Mouse (Mus musculus): ENCODE results near the gene Sprtn.

Gene Sprtn

DNA sequence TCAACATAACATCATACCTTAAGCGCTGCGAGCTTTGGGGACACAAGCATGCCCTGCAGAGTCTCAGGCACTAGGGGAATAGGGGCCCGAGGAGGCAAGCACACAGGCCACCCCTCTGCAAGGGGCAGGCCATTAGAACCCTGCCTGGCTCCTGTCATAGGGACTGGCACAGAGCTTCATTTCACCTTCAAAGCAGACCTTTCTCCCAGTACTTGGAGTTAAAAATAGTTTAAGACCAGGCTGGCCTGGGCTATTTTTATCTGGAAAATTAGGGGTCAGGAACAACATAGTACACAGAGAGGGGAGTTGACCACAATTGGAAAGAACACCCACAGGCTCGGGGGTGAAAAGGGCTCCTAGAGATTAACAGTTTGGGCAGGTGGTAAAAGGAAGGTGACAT, 39.6 kb downstream of the Sprtn start:
- no peak for DNase-seq (ENCODE audit: extremely low read depth, low read depth, low spot score)

DNA sequence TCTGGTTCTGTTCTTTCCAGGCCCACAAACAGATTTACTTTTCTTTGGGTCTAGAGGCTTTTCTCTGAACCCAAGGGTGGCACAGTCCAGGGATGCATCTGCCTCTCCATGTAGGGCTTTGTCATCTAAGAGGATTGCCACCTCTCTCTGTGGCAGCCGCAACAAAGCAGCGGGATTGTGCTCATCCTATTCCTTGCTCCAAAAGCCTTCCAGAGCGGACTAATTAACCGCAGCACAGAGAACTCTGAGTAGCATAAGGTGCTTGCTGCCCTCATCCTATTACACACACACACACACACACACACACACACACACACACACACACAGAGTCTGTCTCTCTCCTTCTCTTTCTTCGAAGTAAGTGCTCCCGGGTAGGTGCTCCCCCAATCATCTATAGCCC, 46.1 kb downstream of the Sprtn start:
- DNase-seq (ENCODE audit: extremely low read depth, low read depth, low spot score), result no peak

DNA sequence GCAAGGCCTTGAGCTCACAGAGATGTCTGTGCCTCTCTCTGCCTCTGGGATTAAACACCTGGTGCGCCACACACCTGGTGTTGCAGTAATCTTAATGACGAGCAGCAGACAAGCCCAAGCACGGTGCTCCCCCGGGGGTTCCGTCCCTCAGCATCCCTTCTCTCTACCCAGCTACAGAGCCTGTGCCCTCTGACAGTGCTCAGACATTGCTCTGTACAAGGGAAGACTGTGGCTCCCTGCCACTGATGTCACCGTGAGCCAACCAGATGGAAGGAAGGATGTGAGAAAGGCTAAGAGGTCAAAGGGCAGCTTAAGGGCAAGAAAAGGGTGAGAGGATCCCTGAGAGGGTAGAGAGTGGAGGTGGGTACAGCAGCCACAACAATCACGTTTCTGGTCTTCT, 46.7 kb downstream of the Sprtn start:
- no peak for DNase-seq (ENCODE audit: extremely low read depth, low read depth, low spot score)

DNA sequence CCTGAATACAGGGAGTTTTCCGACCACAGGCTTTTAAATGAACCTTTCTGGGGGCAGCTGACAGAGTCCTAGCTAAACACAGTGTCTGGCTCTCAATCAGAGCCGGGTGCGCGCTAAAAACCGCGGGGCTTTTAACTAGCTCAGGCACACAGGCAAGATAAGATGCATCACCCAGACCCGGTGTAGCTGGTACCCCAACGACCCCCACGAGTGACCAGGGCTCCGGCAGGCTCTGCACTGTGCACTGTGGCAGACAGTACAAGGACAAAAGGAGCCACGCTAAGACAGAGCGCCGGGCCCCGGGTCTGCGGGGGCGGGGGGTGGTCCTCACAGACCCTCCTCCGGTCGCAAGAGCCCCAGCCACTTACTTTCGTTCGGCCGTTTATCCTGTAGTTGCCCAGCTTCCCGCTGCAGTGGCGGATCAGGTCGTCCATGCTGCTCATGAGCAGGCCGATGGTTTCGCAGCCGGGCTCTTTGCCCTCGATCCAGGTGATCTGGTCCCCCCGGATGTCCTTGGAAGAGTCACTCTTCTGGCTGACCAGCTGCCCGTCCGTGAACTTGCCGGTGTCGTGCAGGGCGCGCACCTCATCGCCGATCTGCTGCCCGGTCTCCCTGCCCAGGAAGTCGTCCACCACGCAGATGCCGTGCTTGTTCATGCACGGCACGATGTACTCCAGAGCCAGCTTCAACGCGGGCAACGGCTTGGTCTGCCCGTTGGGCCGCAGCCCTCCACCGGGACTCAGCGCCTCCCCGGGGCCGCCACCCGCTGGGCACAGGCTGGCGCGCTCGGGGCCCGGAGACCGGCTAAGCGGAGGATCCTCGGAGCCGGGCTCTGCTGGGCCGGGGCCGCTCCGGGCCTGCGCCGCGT, 50.4 kb downstream of the Sprtn start:
- no peak for DNase-seq (ENCODE audit: extremely low read depth, low read depth, low spot score)

DNA sequence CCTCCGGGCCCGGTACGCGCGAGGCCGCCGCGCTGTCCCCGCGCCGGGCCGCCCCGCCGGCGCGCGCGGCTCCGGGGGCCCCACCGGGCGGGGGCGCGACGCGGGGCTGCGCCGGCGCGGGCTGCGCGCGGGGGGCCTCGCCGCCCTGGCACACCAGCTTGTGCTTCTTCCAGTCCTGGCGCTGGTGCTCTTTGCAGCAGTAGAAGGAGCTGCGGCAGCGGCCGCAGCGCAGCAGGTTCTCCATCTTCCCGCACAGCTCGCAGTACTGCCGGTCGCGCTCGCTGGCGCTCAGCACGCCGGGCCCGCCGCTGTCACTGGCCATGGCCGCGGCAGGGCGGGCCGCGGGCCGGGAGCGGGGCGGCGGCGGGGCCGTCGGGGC, 51.0 kb downstream of the Sprtn start:
- DNase-seq (ENCODE audit: extremely low read depth, low read depth, low spot score), result no peak

DNA sequence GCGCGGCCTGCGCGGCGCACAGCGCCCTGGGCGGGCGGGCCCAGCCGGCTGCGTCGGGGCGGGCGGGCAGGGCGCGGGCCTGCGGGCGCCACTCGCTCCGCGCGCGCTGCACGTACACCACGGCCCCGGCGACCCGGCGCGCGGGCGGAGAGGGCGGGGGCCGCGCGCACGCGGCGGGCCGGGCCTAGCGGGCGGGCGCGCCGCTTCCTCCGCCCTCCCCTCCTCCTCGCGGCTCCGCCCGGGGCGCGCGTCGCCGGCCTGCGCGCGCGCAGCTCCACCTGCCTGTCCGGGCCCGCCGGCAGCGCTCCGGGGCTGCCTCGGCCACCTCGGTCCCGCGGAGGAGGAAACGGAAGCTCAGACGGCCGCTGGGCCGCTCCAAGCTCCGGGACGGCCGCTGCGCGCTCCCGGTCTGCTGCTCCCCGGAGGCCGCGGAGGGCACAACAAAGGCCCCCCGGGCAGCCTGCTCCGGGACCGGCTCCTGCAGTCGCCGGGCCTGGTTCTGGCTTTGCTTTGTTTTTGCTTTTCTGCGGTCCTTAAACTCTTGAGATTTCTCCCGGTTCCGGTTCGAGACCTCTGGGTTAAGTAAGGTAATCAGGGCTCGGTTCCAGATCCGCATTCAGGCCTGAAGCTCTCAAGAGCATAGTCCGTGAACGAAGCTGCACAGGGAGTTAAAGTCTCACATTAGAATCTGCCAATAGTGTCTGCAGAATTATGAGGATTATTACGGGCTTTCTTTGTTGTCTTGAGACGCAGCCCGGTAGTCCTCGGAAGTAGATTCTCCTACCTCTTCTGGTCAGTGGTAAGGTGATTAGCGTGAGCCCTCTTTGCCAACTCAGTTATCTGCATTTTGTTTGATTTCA, 51.8 kb downstream of the Sprtn start, which contains the start of gene Egln1:
Gene Egln1, minus strand, starts transcription at position 116 of the 860 bp plus-strand sequence.
- no peak for DNase-seq (ENCODE audit: extremely low read depth, low read depth, low spot score)

DNA sequence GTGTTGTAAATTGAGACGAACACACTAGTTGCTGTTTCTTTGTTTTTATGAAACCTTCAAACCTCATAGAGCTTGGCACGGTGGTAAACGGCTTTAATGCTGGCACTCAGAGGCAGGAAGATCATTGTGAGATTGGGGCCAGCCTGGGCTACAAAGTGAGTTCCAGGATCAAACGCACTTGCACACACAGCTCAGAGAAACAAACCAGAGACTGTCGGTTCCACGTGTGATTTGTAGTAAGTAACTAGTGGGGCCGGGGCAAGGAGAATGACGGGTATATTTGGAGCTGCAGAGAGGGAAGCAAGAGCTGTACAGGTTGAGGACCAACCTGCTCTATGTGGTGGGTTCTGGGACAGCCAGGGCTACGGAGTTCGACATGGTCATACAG, 52.4 kb downstream of the Sprtn start:
- DNase-seq (ENCODE audit: extremely low read depth, low read depth, low spot score), result no peak

DNA sequence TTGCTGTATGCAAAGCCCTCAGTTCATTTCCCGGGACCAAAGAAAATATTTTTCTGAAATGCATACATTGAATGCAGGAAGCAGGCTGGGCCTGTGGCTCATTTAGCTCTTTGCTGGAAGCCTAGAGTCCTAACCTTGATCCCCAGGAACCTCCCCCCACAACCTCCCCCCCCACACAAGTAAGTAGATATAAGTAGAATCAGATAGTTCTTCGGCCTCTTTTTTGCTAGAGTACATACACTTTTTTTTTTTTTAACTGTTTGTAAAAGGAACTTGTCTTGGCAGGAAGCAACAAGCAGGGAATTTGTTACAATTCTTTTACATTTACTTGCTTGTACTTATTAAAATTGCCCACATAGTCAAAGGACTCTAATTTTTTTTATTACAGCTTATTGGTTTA, 53.2 kb downstream of the Sprtn start:
- no peak for DNase-seq (ENCODE audit: extremely low read depth, low read depth, low spot score)

DNA sequence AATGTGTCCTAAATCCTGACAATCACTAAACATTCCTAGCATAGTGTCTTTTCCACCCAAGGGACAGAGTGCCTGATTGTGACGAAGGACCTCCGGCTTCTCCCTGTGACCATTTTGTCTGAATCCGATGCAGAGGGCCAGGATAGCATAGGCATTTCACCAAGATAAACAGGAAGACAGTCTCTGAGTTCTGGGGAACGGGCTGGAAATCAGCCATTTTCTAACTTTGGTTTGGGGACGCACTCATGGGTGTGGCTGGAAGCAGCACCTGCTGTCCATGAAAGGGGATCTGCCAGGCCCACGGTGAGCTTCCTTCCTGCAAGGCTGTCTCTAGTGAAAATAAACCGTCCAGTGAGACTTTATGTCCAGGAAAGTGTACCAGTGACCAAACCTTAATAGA, 55.5 kb downstream of the Sprtn start:
- no peak for DNase-seq (ENCODE audit: extremely low read depth, low read depth, low spot score)

DNA sequence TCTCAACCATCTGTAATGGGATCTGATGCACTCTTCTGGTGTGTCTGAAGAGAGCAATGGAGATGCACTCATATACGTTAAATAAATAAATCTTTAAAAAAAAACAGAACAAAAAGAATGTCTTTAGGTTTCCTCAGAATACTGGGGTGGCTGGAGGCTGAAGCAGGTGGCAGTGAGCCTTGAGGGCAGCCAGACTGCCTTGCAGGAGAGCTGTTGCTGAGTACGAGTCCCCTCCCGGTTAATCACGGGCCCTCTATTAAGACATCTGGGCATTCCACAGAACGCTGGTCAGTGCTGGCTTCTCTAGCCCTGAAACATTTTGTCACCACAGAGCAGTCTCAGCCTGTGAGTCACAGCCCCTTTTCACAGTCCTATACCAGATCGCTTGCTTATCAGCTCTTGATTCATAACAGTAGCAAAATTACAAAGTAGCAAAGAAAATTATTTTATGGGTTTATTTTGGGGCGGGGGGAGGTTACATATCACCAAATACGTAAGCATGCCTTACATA, 56.9 kb downstream of the Sprtn start:
- DNase-seq (ENCODE audit: extremely low read depth, low read depth, low spot score), result no peak
